Mouse (Mus musculus) embryo, embryonic 10.5 days (tissue): ENCODE measurements around the gene Myh10.
"Not testable (repeated sequence)": the region's sequence is repeated elsewhere in the genome, so short reads cannot be mapped to it uniquely, and the experiment has no call there.

Source experiments
- DNase-seq: peaks from one replicate; pipeline ENCODE4 v3.0.0-alpha.2; 2015; ENCODE audit warnings: low spot score

Myh10 gene

GRCm38 (mm10) chr11:68790720-68791119 is 99.4 kb downstream of the Myh10 start:
- no peak for DNase-seq

- DNase-seq: no peak
These were observed 100.4 kb downstream of the Myh10 start for GRCm38 (mm10) chr11:68791794-68792193.

- DNase-seq: no peak
These were observed 106.9 kb downstream of the Myh10 start for GRCm38 (mm10) chr11:68798258-68798657.

GRCm38 (mm10) chr11:68805148-68805547 is 113.8 kb downstream of the Myh10 start:
- peak; percentile 18 for DNase-seq

GRCm38 (mm10) chr11:68807787-68808186 is 116.4 kb downstream of the Myh10 start:
- DNase-seq: peak; percentile 82

GRCm38 (mm10) chr11:68811881-68812577 is 120.7 kb downstream of the Myh10 start:
- DNase-seq: no peak

- no peak for DNase-seq
These were observed 127.1 kb downstream of the Myh10 start for GRCm38 (mm10) chr11:68818416-68818815.

GRCm38 (mm10) chr11:68819226-68819805 is 128.0 kb downstream of the Myh10 start:
- DNase-seq: no peak

- DNase-seq: no peak
These were observed 131.0 kb downstream of the Myh10 start for GRCm38 (mm10) chr11:68822326-68822725.

- no peak for DNase-seq
These were observed 135.4 kb downstream of the Myh10 start for GRCm38 (mm10) chr11:68826735-68827134.

- not testable (repeated sequence) for DNase-seq
These were observed 140.2 kb downstream of the Myh10 start for GRCm38 (mm10) chr11:68831580-68831979.

- no peak for DNase-seq
These were observed 141.4 kb downstream of the Myh10 start for GRCm38 (mm10) chr11:68832793-68833192.

- DNase-seq: no peak
These were observed 142.2 kb downstream of the Myh10 start for GRCm38 (mm10) chr11:68833593-68833992.

GRCm38 (mm10) chr11:68835034-68835433 is 143.7 kb downstream of the Myh10 start:
- no peak for DNase-seq

GRCm38 (mm10) chr11:68839606-68840005 is 148.2 kb downstream of the Myh10 start:
- no peak for DNase-seq

- no peak for DNase-seq
These were observed 159.5 kb downstream of the Myh10 start for GRCm38 (mm10) chr11:68850862-68851261.

GRCm38 (mm10) chr11:68851644-68852485 is 160.5 kb downstream of the Myh10 start:
- no peak for DNase-seq

- DNase-seq: peak; percentile 50
These were observed 161.1 kb downstream of the Myh10 start for GRCm38 (mm10) chr11:68852486-68852901.

GRCm38 (mm10) chr11:68852932-68853409 is 161.6 kb downstream of the Myh10 start:
- DNase-seq: peak; percentile 100

GRCm38 (mm10) chr11:68853611-68854401 is 162.4 kb downstream of the Myh10 start:
- no peak for DNase-seq

- DNase-seq: no peak
These were observed 163.3 kb downstream of the Myh10 start for GRCm38 (mm10) chr11:68854621-68855020.

GRCm38 (mm10) chr11:68857329-68857728 is 166.0 kb downstream of the Myh10 start:
- no peak for DNase-seq
